Mouse (Mus musculus): ENCODE results near the gene Gm16253.
"Not testable (repeated sequence)": the region's sequence is repeated elsewhere in the genome, so short reads cannot be mapped to it uniquely, and the experiment has no call there.

Gm16253 gene

GRCm38 (mm10) chr3:96597435-96597891 lies 20.7 kb downstream of the Gm16253 start:
- no peak for DNase-seq (ENCODE audit: extremely low read depth, low read depth, low spot score)

GRCm38 (mm10) chr3:96598156-96599068 lies 21.6 kb downstream of the Gm16253 start:
- DNase-seq (ENCODE audit: extremely low read depth, low read depth, low spot score): no peak

DNA sequence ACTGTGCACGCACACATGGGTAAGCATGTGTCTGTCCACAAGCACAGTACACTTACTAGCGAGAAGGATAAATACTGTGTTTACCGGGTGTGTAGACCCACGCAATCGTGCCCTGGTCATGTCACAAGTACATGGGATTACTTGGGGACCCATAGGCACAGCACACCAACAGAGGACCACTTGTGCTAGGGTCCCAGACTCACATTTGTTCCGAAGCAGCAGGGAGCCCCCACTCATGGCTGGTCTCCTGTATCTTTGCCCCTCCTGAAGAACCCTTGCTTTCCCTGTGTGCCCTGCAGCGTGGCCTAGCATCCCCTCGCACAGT lies 22.2 kb downstream of the Gm16253 start:
- DNase-seq (ENCODE audit: extremely low read depth, low read depth, low spot score): no peak

DNA sequence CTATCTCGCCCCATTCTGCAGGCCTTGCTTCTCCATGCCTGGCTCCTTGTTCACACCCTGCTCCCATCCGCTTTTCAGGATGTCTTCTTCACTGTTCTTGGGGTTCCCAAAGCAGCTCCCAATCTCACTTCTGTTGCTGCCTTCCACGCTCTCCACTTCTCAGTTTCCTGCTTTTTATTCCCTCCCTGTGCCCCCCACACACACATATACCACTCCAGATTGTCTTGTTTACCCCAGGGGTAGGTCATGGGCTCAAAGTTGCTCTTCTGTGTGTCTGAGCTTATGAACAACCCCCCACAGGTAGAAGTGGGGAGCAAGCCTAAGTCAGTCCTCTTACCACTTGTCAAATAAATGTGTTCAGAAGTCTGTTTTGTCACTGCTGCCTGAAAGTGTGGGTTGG lies 22.6 kb downstream of the Gm16253 start:
- DNase-seq (ENCODE audit: extremely low read depth, low read depth, low spot score): no peak

GRCm38 (mm10) chr3:96600639-96601250 lies 24.0 kb downstream of the Gm16253 start, which contains the start of gene Lix1l:
Gene Lix1l (plus strand): TSS chr3:96601149.
- no peak for DNase-seq (ENCODE audit: extremely low read depth, low read depth, low spot score)

- no peak for DNase-seq (ENCODE audit: extremely low read depth, low read depth, low spot score)
Measured at GRCm38 (mm10) chr3:96601251-96601787, 24.5 kb downstream of the Gm16253 start.

DNA sequence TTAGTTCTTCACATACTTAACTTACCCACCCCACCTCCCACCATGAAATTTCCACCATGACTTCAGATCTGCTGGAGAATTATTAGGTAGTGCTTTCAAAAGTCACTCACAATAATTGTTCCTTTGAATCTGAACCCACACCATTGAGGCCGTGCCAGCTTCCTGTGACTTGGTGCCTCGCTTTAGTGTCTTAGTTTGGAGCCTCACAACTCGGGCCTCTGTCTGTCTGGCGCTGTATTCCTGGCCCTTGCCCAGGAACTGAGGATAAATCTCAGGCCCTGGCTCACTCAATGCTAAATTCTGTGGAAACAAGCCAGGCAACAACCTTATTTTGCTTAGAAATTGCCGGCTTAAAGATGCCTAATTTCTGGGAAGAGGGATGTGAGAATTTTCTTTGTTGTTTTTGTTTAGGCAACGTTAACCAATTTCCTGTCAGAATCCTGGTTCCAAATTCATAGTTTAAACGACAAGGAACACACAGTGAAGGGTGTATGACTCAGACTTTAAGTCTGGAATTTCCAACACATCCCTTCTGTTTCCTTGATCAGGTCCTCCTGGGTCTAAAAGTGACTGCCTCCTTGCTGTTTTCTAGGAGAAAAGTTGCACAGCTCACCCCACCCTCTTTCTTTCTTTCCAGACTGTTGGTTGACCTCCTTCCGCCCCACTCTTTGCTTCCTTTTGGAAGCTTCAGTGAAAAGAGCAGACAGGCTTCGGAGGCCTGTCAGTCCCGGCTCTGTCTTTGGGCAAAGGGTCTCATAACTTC lies 25.3 kb downstream of the Gm16253 start:
- DNase-seq (ENCODE audit: extremely low read depth, low read depth, low spot score): no peak

DNA sequence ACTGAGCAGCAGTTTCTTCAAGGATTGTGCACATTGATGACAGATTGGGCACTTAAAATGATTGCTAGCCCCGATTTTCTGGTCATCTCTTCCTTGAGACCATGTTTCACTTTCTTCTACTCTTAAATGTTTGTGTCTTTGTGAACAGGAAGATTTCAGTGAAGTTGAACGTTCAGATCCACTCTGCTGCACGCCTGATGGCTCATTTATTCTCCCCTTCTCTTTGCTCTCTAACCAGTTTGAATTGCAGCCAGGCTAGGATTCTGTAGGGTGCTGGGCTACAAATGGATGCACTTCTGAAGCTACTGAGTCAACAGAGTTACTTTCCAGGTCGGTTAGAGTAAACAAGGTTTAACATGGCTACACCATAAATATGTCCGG lies 25.9 kb downstream of the Gm16253 start:
- DNase-seq (ENCODE audit: extremely low read depth, low read depth, low spot score): no peak

DNA sequence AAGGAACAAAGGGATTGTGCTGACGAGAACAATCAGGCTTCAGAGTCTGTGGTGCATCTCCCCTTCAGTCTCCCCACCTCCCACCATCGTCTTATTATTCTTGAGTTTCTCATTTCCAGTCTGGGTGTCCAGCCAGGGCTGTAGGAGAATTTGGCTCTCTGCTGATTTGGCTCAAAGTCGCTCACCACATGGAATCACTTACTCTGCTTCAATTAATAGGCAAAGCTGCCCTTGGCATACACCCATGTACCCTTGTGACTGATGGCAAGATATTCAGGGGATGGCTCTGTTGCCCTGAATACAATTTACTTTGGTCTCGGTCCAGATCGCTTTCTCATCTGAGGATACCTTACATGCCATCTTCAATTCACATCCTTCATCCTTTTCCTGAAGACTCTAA lies 26.5 kb downstream of the Gm16253 start:
- DNase-seq (ENCODE audit: extremely low read depth, low read depth, low spot score): no peak

DNA sequence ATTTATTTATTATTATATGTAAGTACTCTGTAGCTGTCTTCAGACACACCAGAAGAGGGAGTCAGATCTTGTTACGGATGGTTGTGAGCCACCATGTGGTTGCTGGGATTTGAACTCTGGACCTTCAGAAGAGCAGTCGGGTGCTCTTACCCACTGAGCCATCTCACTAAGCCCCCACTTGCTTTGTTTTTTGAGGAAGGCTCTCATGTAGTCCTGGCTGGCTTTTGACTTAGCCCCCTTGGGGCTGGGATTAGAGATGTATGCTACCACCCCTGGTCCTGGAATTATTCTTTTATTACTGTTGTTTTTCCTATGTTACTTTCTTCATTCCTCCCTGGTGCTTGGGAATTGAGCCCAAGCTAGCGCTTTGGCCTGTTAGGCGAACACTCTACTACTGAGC lies 29.2 kb downstream of the Gm16253 start:
- not testable (repeated sequence) for DNase-seq (ENCODE audit: extremely low read depth, low read depth, low spot score)

DNA sequence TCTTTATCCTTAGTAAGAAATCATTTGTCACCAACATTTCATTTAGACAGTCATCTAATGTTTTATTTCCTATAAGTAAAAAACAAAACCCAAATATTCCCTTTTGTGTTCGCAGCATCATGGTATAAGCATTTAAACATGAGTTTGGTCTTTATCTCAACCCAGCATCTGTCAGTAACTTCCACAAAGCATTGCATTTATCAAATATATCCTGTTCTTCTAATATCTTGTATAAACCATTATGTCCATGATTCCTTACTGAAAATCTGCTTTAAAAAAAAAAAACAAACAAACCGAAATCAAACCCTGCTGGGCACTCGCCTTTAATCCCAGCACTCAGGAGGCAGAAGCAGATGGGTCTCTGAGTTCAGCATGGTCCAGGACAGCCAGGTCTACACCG lies 29.8 kb downstream of the Gm16253 start:
- no peak for DNase-seq (ENCODE audit: extremely low read depth, low read depth, low spot score)

GRCm38 (mm10) chr3:96617941-96618340 lies 41.2 kb downstream of the Gm16253 start:
- DNase-seq (ENCODE audit: extremely low read depth, low read depth, low spot score): no peak

DNA sequence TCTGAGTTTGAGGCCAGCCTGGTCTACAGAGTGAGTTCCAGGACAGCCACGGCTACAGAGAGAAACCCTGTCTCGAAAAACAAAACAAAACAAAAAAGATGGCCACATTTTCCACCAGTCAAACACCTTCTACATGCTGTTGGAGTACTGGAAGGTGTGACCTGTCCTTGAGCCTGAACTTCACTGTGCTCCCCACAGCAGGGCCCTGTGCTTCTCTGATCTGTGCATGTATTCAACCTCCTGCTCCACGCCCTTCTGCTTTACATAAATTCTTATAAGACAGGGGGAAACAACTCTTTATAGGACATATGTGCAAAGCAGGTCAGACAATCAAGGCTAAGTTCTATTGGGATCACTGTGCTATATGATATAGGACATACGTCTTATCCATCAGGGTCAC lies 46.4 kb downstream of the Gm16253 start:
- no peak for DNase-seq (ENCODE audit: extremely low read depth, low read depth, low spot score)

DNA sequence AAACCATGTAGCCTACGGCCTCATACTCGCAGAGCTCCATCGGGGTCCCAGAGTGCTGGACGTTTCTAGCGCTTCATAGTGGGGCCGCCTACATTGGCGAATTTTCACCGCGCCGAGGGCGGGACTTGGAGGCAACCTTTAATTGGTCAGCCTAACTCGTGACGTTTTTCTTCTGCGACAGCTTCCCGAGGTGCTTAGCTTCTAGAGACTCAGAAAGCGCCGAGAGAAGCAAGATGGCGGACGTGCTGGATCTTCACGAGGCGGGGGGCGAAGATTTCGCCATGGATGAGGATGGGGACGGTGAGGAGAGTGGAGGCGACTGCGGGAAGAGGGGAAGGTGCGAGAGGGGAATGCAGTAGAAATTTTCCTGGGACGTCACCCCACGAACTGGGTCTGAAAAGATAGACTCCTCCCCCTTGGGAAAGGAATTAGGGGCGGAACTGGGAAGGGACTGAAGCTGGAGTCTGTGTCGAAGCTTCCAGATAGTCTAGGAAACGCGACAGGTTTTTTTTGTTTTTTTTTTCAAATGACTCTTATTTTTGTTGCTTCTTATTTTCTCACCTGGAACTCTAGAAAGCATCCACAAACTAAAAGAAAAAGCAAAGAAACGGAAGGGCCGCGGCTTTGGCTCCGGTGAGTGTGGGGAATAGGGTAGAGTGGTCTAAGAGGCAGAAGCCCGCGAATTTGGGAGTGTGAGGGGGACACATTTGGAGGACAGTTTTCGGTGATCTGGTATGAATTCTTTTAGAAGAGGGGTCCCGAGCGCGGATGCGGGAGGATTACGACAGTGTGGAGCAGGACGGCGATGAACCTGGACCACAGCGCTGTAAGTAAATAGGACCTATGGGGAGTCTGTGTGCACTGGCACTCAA lies 53.2 kb downstream of the Gm16253 start, which contains the start of gene Rbm8a:
TSS of gene Rbm8a (plus strand) at position 205 of the 872 bp plus-strand sequence.
- peak; percentile 92 for DNase-seq (ENCODE audit: extremely low read depth, low read depth, low spot score)

Data from fat pad, adult 2 months (tissue).